Mouse (Mus musculus) liver (tissue): ENCODE results near the gene Cby3.
A peak's percentile ranks its signal among the peaks of the same experiment; 100 is the strongest.

ENCODE experiments used
- DNase-seq: peaks from one replicate; pipeline ENCODE4 v3.0.0-alpha.2; 2020; ENCODE audit warnings: mixed read lengths

Gene Cby3

DNA sequence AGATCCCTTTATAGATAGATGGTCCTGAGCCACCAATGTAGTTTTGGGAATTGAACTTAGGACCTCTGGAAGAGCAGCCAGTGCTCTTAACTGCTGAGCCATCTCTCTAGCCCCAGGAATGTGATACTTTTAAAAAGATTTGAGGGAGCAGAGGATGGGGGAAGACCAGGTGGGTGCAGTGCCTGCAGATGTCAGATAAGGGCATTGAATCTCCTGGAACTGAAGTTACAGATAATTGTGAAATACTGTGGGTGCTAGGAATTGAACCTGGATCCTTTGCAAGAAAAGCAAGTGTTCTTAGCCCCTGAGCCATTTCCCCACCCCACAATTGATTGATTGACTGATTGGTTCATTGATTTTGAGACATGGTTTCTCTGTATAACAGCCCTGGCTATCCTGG lies 11.1 kb downstream of the Cby3 start:
- no peak for DNase-seq

DNA sequence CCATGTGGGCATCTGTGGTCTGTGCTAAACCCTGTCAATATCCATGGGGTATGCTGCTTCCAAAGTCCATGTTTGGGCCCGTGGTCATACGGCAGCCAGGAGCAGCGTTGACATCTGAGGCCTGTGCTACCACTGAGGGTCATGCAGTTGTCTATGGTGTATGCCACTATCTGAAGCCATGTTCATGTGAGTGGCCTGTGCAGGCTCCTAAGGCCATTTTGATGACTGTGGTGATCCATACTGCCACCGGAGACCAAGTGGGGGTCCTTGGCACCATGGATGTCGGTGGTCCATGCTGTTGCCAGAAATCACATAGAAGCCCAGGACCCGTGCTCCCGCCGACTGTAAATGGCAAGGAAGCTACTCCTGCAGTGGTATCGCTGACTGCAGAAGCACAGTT lies 13.3 kb downstream of the Cby3 start:
- no peak for DNase-seq

DNA sequence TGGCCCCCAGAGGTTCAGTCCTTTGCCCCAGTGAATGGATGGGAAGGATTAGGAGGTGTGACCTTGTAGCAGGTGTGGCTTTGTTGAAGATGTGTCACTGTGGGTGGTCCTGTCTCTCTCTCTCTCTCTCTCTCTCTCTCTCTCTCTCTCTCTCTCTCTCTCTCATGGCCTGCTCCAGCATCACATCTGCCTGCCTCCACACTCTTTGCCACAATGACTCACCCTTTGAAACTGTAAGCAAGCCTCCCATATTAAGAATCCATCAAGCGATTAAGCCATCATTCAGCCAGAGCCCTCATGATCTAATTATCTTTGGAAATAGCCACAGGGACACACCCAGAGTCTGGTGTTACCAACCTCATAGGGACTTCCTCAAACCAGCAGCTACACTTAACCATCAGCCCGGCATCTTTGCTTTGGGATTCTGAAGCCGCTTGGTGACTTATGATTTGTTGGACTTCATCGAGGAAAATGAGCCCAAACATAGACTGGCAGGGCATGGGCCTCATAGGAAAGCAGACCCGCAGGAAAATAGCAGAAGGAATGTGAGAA lies 15.2 kb downstream of the Cby3 start:
- no peak for DNase-seq

DNA sequence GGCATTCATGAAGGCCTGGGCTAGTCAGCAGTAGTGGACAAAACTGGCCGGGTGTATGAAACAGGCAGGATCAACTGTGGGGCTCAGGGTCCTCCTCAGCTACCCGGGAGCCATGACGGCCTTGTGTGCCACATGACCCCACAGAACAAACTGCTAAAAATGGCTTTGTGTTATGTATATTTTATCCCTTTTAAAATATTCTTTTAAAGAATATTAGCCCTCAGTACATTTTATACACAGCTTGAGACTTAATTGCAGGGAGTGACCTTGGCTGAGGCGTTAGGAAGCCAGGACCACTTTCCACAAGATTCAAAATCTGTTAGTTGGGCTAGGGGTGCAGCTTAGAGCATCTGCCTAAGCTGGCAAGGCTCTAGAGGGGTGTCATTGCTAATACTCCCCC lies 16.7 kb downstream of the Cby3 start:
- no peak for DNase-seq

DNA sequence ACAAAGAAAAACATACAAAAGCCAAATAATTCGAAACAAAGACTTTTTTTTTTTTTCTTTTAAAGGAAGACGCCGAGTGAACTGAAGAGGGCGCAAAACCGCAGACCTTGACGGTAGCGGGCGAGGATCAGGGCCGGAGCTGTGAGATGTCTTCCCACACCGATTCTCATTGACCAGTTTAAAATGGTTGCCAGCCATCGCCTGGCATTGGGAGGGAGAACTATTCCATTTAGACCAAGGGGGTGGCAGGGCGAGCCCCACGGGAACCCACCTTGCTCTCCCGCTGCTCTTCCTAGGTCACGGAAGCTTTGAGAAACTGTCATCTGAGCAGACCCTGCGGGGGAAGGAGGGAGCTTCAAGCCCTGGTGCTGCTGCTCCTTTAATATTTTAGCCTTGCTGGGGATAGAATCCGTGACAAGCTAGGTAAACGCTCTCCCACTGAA lies 17.2 kb downstream of the Cby3 start:
- peak; percentile 73 for DNase-seq

GRCm38 (mm10) chr11:50371911-50372310 lies 17.6 kb downstream of the Cby3 start:
- no peak for DNase-seq

DNA sequence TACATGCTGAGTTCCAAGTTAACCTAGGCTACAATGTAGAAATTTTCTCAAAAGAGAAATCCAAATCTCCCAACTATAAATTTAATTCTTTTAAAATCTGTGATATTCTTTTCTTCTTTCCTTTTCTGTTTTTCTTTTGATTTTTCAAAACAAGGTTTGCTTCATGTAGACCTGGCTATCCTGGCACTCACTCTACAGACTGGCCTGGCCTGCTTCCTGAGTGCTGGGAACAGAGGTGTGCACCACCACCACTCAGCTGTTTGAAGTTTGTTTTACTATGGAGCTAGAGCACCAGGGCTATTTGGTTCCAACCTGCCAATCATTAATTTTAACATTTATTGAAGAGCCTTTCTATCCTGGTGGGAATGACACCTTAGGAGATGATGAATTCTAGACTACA lies 18.8 kb downstream of the Cby3 start:
- no peak for DNase-seq

- DNase-seq: no peak
Measured at GRCm38 (mm10) chr11:50373621-50374020, 19.4 kb downstream of the Cby3 start.

- no peak for DNase-seq
Measured at GRCm38 (mm10) chr11:50374286-50375015, 20.2 kb downstream of the Cby3 start.

DNA sequence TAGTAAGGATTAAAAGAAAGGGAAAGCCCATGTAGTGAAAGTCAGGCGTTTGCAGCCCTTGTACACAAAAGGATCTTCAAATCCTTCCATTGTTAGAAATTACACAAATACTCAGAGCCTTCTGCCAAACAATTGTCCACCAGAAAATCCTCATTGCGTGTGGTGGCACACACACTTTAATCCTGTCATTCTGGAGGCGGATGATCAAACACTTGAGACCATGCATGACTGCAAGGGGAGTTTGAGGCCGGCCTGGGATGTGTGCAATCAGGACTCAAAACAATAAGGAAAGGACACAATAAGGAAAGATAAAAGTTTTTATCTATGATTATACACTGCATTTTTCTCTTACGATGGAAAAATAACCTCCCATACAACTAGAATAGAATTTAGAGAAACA lies 21.2 kb downstream of the Cby3 start:
- DNase-seq: no peak

DNA sequence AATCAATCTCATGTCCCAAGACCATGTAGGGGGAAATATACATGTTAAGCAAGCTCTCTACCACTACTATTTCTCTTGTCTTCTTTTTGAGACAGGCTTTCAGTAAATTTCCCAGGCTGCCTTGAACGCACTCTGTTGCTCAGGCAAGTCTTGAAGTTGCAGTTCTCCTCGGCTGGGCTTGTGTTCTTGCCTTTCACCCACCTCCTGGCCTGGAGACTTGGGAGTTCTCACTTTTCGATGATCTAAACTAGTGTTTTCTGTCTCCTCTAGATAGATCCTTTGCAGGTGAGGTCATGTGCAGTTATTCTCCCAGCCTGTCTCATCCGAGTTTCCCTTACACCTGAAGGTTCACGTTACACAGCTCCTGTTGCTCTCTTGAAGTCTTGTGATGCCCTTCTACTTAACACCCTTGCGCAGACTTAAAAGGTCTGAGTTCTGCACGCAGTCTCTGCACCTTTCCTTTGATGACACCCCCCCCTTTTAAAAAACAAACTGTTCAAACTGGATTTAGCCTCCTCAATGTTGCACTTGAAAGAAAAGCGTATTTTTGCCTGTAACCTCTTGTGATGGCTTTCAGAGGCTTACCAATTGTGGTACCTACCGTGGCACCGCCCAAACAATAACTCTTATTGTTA lies 22.0 kb downstream of the Cby3 start:
- no peak for DNase-seq

DNA sequence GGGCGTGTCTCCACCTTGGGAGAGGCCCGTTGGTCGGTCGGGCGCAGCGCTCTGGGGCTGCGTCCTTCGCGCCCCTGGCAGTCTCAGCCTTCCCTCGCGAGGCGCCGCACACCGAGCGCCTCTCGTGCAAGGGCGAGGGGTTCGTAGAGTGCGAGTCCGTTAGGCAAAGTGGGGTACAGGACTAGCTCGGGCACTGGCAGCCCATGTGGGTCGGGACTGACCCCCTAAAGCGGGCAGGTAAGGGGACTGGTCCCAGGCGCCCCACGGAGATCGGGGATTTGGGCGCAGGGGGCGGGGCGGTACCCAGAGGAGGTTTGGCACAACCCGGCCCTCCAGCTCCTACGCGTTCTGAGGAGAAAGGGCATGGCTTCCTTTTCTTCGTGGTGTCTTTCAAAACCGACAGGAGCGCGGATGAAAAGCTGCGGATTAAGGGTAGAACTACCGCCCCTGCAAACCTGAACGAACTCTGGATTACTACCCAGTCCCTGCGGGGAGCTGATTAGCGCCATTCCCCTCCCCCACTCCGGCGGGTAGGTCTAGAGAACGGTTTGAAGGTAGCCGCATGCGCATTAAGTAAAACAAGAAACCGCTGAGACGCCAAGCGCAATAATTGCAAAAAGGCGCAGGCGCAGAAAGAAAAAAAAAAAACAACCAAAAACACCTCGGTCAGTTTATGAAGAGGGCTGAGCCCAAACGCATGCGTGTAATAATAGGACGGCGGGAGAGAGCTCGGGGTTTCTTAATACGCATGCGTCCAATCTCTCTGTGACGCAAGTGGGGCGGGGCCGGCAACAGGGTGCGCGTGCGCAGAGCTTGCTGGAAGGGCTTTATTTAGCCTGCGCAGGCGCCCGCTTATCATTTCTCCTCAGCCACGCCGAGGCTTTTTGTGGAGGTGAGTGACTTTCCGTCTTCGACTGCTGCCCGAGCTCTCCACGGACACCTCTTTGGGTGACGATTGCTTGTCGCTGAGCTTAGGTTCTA lies 22.9 kb downstream of the Cby3 start, which contains the start of gene Hnrnph1:
Gene Hnrnph1 (plus strand): TSS at position 80 of the 981 bp plus-strand sequence.
- DNase-seq: peak; percentile 99

- peak; percentile 90 for DNase-seq
Measured at GRCm38 (mm10) chr11:50377892-50378684, 23.8 kb downstream of the Cby3 start.

DNA sequence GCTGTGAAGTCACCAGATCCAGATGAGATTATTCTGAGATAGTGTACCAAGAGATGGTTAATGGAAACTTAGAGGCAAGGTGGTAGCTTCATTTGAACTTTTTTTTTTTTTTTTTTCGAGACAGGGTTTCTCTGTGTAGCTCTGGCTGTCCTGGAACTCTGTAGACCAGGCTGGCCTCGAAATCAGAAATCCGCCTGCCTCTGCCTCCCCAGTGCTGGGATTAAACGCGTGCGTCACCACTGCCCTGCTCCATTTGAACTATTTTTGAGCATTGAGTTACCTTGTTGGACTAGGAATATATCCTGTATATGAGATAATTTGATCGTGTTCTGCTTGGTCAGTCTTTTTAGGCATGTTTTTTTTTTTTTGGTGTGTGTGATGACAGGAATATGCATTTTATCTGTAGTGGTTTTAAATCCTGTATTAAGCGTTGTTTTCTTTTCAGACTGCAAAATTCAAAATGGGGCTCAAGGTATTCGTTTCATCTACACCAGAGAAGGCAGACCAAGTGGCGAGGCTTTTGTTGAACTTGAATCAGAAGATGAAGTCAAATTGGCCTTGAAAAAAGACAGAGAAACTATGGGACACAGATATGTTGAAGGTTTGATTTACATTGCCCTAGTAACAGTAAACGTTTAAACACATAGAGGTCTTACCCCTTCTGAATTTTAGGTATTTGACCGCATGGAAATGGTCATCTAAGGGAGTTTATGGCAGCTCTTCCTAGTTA lies 24.9 kb downstream of the Cby3 start:
- no peak for DNase-seq

GRCm38 (mm10) chr11:50381311-50381710 lies 27.0 kb downstream of the Cby3 start:
- DNase-seq: no peak

DNA sequence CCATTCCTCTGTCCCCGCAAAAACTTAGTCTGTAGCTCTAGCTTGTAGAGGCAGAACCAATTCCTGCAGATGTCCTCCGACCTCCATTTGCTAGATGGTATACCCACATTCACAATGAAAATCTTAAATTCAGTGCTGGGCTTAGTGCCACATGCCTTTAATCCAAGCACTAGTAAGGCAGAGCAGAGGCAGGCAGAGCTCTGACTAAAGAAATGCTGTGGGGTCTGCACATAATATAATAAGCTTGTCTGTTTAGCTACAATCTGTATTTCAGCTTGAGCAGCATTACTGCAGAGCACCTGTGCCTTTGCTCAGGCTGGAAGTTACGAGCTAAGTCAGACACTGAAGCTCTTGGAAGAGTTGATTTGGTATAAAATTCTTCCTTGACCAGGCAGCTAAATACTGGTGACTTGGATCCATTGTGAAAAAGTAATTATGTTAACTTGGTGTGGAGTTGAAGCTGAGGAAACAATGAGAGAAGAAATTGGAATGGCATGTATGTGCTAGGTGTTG lies 33.0 kb downstream of the Cby3 start:
- no peak for DNase-seq

GRCm38 (mm10) chr11:50387697-50388096 lies 33.4 kb downstream of the Cby3 start:
- no peak for DNase-seq

- no peak for DNase-seq
Measured at GRCm38 (mm10) chr11:50388217-50388929, 34.1 kb downstream of the Cby3 start.

- no peak for DNase-seq
Measured at GRCm38 (mm10) chr11:50389011-50389410, 34.7 kb downstream of the Cby3 start.

- no peak for DNase-seq
Measured at GRCm38 (mm10) chr11:50389616-50390015, 35.4 kb downstream of the Cby3 start.
